Mouse (Mus musculus) megakaryocyte, embryonic 14.5 days (primary cell): ENCODE measurements around the gene Ppib. TPM values are rescaled to one million over a fixed set of nuclear protein-coding genes. Genes with fewer than 3 reads are reported as not detected.

ENCODE experiments used
- H3K27me3 ChIP-seq: replicated peaks from 2 replicates; pipeline ENCODE3; 2012; ENCODE audit warnings: inconsistent platforms
- H3K36me3 ChIP-seq: replicated peaks from 2 replicates; pipeline ENCODE3; 2012; ENCODE audit warnings: low read length, inconsistent platforms, mixed read lengths
- H3K4me1 ChIP-seq: 2 replicates; pipeline ENCODE4 v1.6.1; 2012; ENCODE audit warnings: inconsistent platforms
- H3K4me3 ChIP-seq: replicated peaks from 2 replicates; pipeline ENCODE3; 2012; ENCODE audit warnings: moderate library complexity, mild to moderate bottlenecking, inconsistent platforms
- H3K9me3 ChIP-seq: 2 replicates; pipeline ENCODE4 v1.6.1; 2012; ENCODE audit warnings: inconsistent platforms
- FLI1 ChIP-seq: IDR thresholded peaks from 2 replicates; pipeline ENCODE4 v1.6.1; 2012; ENCODE audit warnings: low read length, inconsistent platforms, mixed read lengths
- GATA1 ChIP-seq: IDR thresholded peaks from 3 replicates; pipeline ENCODE4 v1.6.1; 2012; ENCODE audit warnings: mixed read lengths, low read length, inconsistent platforms, borderline replicate concordance
- polyA plus RNA-seq: library from polyadenylated mRNA; stranded (reverse); fragments of >175 nt; gene quantifications from 2 replicates; pipeline ENCODE4 v1.2.3, GENCODE M21; 2012; ENCODE audit warnings: low replicate concordance; ENCODE audit not compliant: insufficient read depth

The Ppib gene
- polyA plus RNA-seq, 1 experiment = 300 TPM

- Histone ChIP-seq H3K4me1 (peaks cover 42% of the 10 kb centered on the region), H3K27me3 (no peaks in the 10 kb centered on the region), H3K9me3 (no peaks in the 10 kb centered on the region), H3K4me3 (no peak overlapping the region), H3K36me3 (peaks cover 78% of the 10 kb centered on the region)
- TF ChIP-seq GATA1 = no peak
- no peak for TF ChIP-seq FLI1
These were observed 50.8 kb downstream of the Ppib start for GRCm38 (mm10) chr9:66110611-66111379.

GRCm38 (mm10) chr9:66114341-66114740 is 54.3 kb downstream of the Ppib start:
- Histone ChIP-seq H3K36me3 (peaks cover 66% of the 10 kb centered on the region), H3K4me3 (no peak overlapping the region), H3K4me1 (peaks cover 45% of the 10 kb centered on the region), H3K27me3 (no peaks in the 10 kb centered on the region), H3K9me3 (no peaks in the 10 kb centered on the region)
- TF ChIP-seq FLI1 (no peak), GATA1 (no peak)

Other genes starting within 250 kb of the Ppib start
- gene Zfp609, start 232.7 kb upstream of the Ppib start, polyA plus RNA-seq = 1.2 and 15.5 TPM in 2 replicates
- 2.8 TPM in 1 of 2 replicates, not detected in the other for gene Pclaf, start 170.0 kb upstream of the Ppib start, polyA plus RNA-seq
- gene Trip4, start 151.4 kb upstream of the Ppib start, polyA plus RNA-seq = 0.58 TPM in 1 of 2 replicates, not detected in the other
- 0.45 and 1.4 TPM in 2 replicates for gene Csnk1g1, start 151.3 kb upstream of the Ppib start, polyA plus RNA-seq
- gene Snx22, start 9.5 kb downstream of the Ppib start, polyA plus RNA-seq = 0.16 TPM in 1 of 2 replicates, not detected in the other
- 89.5 and 105 TPM in 2 replicates for gene Snx1, start 66.4 kb downstream of the Ppib start, polyA plus RNA-seq
- gene Ciao2a, start 66.4 kb downstream of the Ppib start, polyA plus RNA-seq = 8.6 and 26.5 TPM in 2 replicates
- 0.96 and 1.2 TPM in 2 replicates for gene Dapk2, start 98.0 kb downstream of the Ppib start, polyA plus RNA-seq